Mouse (Mus musculus) hindbrain, embryonic 15.5 days (tissue): ENCODE measurements around the gene Psmb9. TPM values are rescaled to one million over a fixed set of nuclear protein-coding genes. Genes with fewer than 3 reads are reported as not detected.
A peak's percentile ranks its signal among the peaks of the same experiment; 100 is the strongest.
"Not testable (repeated sequence)": the region's sequence is repeated elsewhere in the genome, so short reads cannot be mapped to it uniquely, and the experiment has no call there.

Experiments used
- ATAC-seq: fragments of 200-750 bp; cut with Nextera tagmentation; 2 replicates; pipeline ENCODE4 v1.8.0; 2017; ENCODE audit warnings: low read depth, moderate number of reproducible peaks, moderate TSS enrichment; ENCODE audit not compliant: low FRiP score
- H3K27ac ChIP-seq: fragments of 300-500 bp; sonication (generic); replicated peaks from 2 replicates; pipeline ENCODE4 v1.5.1; 2015; ENCODE audit warnings: mild to moderate bottlenecking, inconsistent platforms
- H3K27me3 ChIP-seq: fragments of 300-500 bp; sonication (generic); 2 replicates; pipeline ENCODE4 v1.6.1; 2015; ENCODE audit warnings: control low read depth, inconsistent platforms
- H3K36me3 ChIP-seq: fragments of 300-500 bp; sonication (generic); 2 replicates; pipeline ENCODE4 v1.6.1; 2015; ENCODE audit warnings: control low read depth, inconsistent platforms
- H3K4me1 ChIP-seq: fragments of 300-500 bp; sonication (generic); replicated peaks from 2 replicates; pipeline ENCODE4 v1.6.1; 2015; ENCODE audit warnings: control low read depth, inconsistent platforms
- H3K4me2 ChIP-seq: fragments of 300-500 bp; sonication (generic); 2 replicates; pipeline ENCODE4 v1.6.1; 2015; ENCODE audit warnings: moderate library complexity, mild to moderate bottlenecking, inconsistent platforms
- H3K4me3 ChIP-seq: fragments of 300-500 bp; sonication (generic); 2 replicates; pipeline ENCODE4 v1.5.1; 2015; ENCODE audit warnings: mild to moderate bottlenecking, inconsistent platforms
- H3K9ac ChIP-seq: fragments of 300-500 bp; sonication (generic); 2 replicates; pipeline ENCODE4 v1.6.1; 2015; ENCODE audit warnings: inconsistent platforms
- H3K9me3 ChIP-seq: fragments of 300-500 bp; sonication (generic); 2 replicates; pipeline ENCODE4 v1.6.1; 2016; ENCODE audit warnings: control low read depth, inconsistent platforms
- WGBS: fragments of 180-500 bp; shearing (Covaris S2); methylation state at CpG from one replicate; pipeline ENCODE4 v1.1.7; 2015; 5-methylcytosine and 5-hydroxymethylcytosine counted together
- polyA plus RNA-seq: library from polyadenylated mRNA; unstranded; fragments of >200 nt; fragmentation: Nextera tagmentation; extraction: Ambion mirVana; gene quantifications from 2 replicates; pipeline ENCODE4 v1.2.1, GENCODE M21; 2015

Psmb9 gene
- polyA plus RNA-seq = 1.4 and 2.4 TPM in 2 replicates

DNA sequence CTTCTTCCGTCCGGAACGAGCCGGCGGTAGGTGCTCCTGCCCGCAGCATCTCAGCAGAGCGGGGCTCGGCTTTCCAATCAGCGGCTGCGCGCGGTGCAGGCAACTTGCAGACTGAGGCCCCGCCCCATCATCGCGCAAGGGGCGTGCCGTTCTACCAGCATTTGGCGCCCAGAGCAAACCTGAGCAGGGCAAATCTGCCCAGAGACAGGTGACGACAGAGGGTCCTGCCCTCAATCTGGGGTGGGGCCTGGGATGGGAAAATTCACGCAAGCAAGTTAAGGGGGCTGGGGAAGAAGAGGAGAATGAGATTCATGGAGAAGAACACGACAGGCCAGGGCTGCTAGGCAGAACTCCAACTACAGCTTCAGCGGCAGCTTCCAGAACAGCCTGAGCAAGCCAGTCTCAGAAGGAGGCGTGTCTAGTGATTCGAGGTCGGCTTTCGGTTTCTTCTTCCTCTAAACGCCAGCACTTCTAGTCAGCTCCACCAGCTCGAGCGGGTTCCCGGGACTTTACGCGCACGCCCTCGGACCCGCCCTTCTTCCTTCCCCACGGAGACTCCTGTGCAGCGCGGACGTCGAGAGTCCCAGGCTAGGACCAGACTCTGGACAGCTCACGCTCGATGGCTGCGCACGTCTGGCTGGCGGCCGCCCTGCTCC, at the start of gene Psmb9, which contains the start of gene Tap1:
Gene Psmb9 (minus strand): TSS at position 504 of the 656 bp plus-strand sequence.
Gene Tap1 (plus strand): TSS at position 293 of the 656 bp plus-strand sequence.
- peak within 1 kb of the TSS; percentile 44 for H3K9ac ChIP-seq
- no peaks in the 10 kb centered on the region for H3K36me3 ChIP-seq
- H3K27me3 ChIP-seq = peaks cover 58% of the 10 kb centered on the region
- H3K4me3 ChIP-seq = peak within 1 kb of the TSS; percentile 46
- H3K9me3 ChIP-seq = no peaks in the 10 kb centered on the region
- peak within 1 kb of the TSS; percentile 77 for H3K4me2 ChIP-seq
- no peak within 1 kb of the TSS for H3K27ac ChIP-seq
- WGBS = under 1% methylated on average over 45 of the region's 46 CpGs
- peaks cover 15% of the 10 kb centered on the region for H3K4me1 ChIP-seq
- ATAC-seq = peak; percentile 95

DNA sequence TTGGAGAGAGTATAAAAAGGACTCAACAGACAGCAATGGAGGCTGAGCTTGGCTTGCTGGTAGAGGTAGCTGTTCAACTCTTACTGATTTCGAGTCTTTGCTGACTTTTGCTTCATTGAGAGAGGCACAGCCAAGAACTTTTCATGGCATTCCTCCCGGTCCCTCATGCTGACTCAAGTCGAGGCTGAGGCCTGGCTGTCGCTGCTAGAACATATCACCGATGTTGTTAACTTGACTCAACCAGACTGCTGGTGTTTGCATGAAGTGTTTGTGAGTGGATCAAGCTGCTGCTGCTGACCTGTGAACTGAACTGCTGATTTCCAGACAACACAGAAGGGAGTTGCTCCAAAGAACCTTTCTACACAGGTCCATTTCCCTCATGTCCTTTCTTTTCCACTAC, 49.1 kb upstream of the Psmb9 start:
- no peak for ATAC-seq
- Histone ChIP-seq H3K9ac (no peak overlapping the region), H3K36me3 (no peaks in the 10 kb centered on the region), H3K27ac (no peak overlapping the region), H3K4me2 (no peak overlapping the region), H3K27me3 (no peaks in the 10 kb centered on the region), H3K4me3 (no peak overlapping the region), H3K4me1 (no peaks in the 10 kb centered on the region), H3K9me3 (0 out of 2 replicates have a peak, but pooled peaks cover 2% of the 10 kb centered on the region)
- WGBS = 91% methylated on average over 5 of the region's 5 CpGs

DNA sequence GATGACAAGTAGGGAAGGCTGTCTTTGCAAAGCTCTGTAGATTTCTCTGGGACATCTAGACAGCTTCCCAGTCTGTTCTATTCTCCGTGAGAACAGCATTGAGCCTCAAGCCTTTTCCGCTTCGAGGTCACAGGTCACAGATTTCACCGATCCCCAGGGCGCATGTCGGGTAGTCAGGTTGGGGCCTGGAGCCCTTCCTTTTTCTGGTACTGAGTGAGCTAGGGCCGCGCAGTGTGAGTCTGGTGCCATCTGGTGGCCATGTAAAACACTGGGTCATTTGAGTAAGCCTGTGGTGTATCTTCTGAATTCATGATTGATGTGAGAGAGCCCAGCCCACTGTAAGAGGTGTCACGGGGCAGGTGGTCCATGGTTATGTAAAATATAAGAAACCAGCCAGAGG, 47.4 kb upstream of the Psmb9 start:
- peak; percentile 54; the same call in 1 of the 2 replicates for ATAC-seq
- Histone ChIP-seq H3K27ac (no peak overlapping the region), H3K36me3 (no peaks in the 10 kb centered on the region), H3K27me3 (no peaks in the 10 kb centered on the region), H3K4me1 (no peaks in the 10 kb centered on the region), H3K9me3 (no peaks in the 10 kb centered on the region), H3K9ac (no peak overlapping the region), H3K4me2 (no peak overlapping the region), H3K4me3 (no peak overlapping the region)
- WGBS = 36% methylated on average over 9 of the region's 9 CpGs

DNA sequence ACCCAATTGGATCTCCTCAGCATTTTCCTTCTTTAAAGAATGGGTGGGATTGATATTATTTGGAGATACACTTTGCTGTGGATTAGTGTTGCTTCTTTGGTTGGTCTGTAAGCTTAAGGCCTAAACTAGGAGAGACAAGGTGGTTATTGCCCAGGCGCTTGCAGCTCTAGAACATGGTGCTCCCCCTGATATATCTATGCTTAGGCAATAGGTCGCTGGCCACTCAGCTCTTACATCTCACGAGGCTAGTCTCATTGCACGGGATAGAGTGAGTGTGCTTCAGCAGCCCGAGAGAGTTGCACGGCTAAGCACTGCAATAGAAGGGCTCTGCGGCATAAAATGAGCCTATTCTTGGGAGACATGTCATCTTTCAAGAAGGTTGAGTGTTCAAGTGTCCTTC, 44.5 kb upstream of the Psmb9 start:
- 87% methylated on average over 6 of the region's 7 CpGs for WGBS
- not testable (repeated sequence) for ATAC-seq, H3K27ac ChIP-seq, H3K9me3 ChIP-seq, H3K4me3 ChIP-seq, H3K27me3 ChIP-seq, H3K4me1 ChIP-seq, H3K36me3 ChIP-seq, H3K4me2 ChIP-seq, H3K9ac ChIP-seq

DNA sequence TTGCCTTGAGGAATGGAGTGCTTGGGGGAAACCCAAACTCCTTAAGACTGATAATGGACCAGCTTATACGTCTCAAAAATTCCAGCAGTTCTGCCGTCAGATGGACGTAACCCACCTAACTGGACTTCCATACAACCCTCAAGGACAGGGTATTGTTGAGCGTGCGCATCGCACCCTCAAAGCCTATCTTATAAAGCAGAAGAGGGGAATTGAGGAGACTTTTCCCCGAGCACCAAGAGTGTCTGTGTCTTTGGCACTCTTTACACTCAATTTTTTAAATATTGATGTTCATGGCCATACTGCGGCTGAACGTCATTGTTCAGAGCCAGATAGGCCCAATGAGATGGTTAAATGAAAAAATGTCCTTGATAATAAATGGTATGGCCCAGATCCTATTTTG, 43.4 kb upstream of the Psmb9 start:
- H3K9ac ChIP-seq, H3K36me3 ChIP-seq, ATAC-seq, H3K4me2 ChIP-seq, H3K27ac ChIP-seq, H3K9me3 ChIP-seq, H3K27me3 ChIP-seq, H3K4me1 ChIP-seq, H3K4me3 ChIP-seq: not testable (repeated sequence)
- WGBS = 97% methylated on average over 9 of the region's 9 CpGs

DNA sequence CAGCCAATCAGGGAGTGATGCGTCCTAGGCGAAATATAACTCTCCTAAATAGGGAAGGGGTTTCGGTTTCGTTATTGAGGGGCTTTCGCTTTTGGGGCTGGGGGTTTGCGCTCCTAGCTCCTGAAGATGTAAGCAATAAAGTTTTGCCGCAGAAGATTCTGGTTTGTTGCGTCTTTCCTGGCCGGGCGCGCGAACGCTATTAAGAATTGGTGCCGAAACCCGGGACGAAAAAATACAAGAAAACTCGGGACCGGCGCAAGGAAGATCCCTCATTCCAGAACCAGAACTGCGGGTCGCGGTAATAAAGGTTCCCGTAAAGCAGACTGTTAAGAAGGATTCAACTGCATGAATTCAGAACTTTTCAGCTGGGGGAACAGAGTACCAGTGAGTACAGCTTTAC, 38.3 kb upstream of the Psmb9 start:
- not testable (repeated sequence) for H3K4me2 ChIP-seq, H3K36me3 ChIP-seq, H3K27ac ChIP-seq, H3K27me3 ChIP-seq, H3K4me1 ChIP-seq, H3K9ac ChIP-seq, H3K9me3 ChIP-seq, H3K4me3 ChIP-seq, ATAC-seq
- WGBS = 97% methylated on average over 14 of the region's 23 CpGs

DNA sequence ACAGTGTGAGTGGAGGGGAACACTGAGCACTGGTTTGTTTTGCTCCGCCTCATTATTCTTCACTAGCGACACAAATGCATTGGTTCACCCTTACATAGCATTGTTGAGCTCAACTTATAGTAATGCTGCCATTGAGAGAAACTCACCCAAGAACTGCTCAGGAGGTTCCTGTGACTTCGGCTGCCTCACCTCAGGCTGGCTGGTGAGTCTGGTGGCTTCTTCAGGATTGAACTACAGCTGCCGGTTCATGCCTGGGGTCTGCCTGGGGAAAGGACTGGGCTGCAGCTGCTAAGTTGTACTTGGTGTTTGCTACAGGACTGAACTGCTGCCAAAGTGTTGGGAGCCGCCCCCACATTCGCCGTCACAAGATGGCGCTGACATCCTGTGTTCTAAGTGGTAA, 37.9 kb upstream of the Psmb9 start:
- Histone ChIP-seq H3K9me3 (no peaks in the 10 kb centered on the region), H3K4me2 (no peak overlapping the region), H3K9ac (no peak overlapping the region), H3K36me3 (no peaks in the 10 kb centered on the region), H3K4me1 (no peaks in the 10 kb centered on the region), H3K4me3 (no peak overlapping the region), H3K27ac (no peak overlapping the region), H3K27me3 (no peaks in the 10 kb centered on the region)
- ATAC-seq = no peak
- 95% methylated on average over 8 of the region's 8 CpGs for WGBS

DNA sequence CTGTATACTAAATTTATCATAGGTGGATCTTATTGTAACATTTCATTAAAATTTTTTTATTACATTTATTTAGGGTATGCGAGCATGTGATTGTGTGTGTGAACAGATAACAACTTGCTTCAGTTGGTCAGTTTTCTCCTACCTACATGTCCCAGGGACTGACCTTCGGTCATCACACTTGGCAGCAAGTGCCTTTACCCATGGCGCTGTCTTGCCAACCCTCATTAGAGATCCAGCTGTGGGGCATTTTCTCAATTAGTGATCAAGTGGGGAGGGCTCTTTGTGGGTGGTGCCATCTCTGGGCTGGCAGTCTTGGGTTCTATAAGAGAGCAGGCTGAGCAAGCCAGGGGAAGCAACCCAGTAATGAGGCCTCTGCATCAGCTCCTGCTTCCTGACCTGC, 37.3 kb upstream of the Psmb9 start:
- Histone ChIP-seq H3K36me3 (no peaks in the 10 kb centered on the region), H3K27ac (no peak overlapping the region), H3K4me1 (no peaks in the 10 kb centered on the region), H3K9ac (no peak overlapping the region), H3K4me2 (no peak overlapping the region), H3K4me3 (no peak overlapping the region), H3K9me3 (no peaks in the 10 kb centered on the region), H3K27me3 (no peaks in the 10 kb centered on the region)
- WGBS = 96% methylated on average over 3 of the region's 3 CpGs
- ATAC-seq = no peak

DNA sequence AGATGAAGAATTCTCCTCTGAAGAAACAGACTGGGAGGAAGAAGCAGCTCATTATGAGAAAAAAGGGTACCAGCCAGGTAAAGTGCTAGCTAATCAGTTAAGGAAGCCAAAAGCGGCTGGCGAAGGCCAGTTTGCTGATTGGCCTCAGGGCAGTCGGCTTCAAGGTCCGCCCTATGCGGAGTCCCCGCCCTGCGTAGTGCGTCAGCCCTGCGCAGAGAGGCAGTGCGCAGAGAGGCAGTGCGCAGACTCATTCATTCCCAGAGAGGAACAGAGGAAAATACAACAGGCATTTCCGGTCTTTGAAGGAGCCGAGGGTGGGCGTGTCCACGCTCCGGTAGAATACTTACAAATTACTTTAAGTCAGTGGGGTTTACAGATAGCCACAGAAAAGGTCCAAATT, 32.8 kb upstream of the Psmb9 start:
- not testable (repeated sequence) for ATAC-seq, H3K27ac ChIP-seq, H3K27me3 ChIP-seq, H3K9me3 ChIP-seq, H3K36me3 ChIP-seq, H3K9ac ChIP-seq, H3K4me1 ChIP-seq, H3K4me2 ChIP-seq, H3K4me3 ChIP-seq
- 94% methylated on average over 5 of the region's 16 CpGs for WGBS

DNA sequence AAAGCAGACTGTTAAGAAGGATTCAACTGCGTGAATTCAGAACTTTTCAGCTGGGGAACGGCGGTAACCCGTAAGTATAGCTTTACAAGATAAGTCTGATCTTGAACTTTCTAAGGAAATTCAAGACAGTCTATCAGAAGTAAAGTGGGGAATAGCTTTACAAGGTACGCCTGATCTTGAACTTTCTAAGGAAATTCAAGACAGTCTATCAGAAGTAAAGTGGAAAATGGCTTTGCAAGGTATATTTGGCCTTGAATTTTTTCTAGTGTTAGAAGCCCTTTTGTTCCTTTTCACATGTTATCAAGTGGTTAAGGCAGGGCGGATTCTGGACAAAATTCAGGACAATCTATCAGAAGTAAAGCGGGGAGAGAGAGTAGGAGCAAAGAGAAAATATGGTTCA, 32.2 kb upstream of the Psmb9 start:
- not testable (repeated sequence) for H3K4me1 ChIP-seq, H3K4me3 ChIP-seq, H3K27me3 ChIP-seq, ATAC-seq, H3K9me3 ChIP-seq, H3K36me3 ChIP-seq, H3K4me2 ChIP-seq, H3K27ac ChIP-seq, H3K9ac ChIP-seq
- whole genome bisulfite sequencing = 95% methylated on average over 3 of the region's 7 CpGs

DNA sequence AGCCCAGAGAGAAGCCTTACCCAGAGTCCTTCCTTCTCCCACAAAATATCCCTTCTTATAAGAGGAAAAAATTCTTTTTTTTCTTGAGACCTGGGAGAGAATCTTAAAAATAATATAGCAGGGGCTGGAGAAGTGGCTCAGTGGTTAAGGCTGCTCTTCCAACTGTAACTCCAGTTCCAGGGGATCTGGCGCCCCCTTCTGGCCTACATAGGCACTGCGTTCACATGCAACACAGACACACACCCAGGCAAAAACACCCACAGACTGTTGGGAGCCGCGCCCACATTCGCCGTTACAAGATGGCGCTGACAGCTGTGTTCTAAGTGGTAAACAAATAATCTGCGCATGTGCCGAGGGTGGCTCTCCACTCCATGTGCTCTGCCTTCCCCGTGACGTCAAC, 31.5 kb upstream of the Psmb9 start:
- not testable (repeated sequence) for H3K27ac ChIP-seq, H3K4me2 ChIP-seq, H3K36me3 ChIP-seq, H3K4me3 ChIP-seq, H3K9ac ChIP-seq, H3K27me3 ChIP-seq, ATAC-seq, H3K4me1 ChIP-seq, H3K9me3 ChIP-seq
- WGBS = 92% methylated on average over 9 of the region's 11 CpGs

DNA sequence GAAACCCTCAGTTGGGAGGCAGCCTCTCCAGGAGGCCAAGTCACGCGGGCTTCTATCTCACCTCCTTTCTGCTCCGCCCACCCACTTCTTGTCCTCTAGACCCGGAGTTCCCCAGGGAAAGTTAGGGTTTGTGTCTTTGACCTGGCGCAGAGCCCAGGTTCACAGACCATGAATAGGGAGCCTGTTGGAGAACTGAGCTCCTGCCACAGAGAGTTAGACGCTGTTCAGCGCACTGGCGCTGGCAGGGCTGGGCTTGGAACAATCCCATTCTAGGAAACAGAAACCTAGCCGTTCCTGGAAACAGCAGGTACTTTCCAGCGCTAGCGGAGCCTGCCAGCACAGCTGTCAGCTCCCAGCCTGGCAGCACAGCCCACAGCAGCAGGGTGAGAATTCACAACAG, 31.1 kb upstream of the Psmb9 start:
- no peak overlapping the region for H3K4me3 ChIP-seq
- H3K4me2 ChIP-seq = no peak overlapping the region
- no peak for ATAC-seq
- H3K27me3 ChIP-seq = peaks cover 8% of the 10 kb centered on the region
- H3K4me1 ChIP-seq = 0 out of 2 replicates have a peak, but pooled peaks cover 4% of the 10 kb centered on the region
- WGBS = 64% methylated on average over 11 of the region's 11 CpGs
- H3K9ac ChIP-seq = no peak overlapping the region
- no peaks in the 10 kb centered on the region for H3K9me3 ChIP-seq
- H3K27ac ChIP-seq = no peak overlapping the region
- no peaks in the 10 kb centered on the region for H3K36me3 ChIP-seq

DNA sequence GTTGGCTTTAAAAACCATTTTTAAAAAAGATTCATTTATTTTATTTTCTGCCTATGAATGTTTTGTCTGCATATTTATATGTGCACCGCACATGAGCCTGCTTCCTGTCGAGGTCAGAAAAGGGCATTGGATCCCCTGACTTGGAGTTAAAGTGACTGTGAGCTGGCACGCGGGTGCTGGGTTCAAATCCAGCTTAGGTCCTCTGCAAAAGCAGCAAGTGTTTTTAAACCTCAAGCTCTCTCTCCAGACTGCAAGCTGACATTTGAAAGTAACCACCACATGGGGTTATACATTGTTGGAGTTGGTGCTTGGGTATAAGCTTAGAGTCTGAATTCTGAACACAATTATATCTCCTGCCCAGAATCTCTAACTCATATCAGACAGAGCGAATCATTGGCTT, 30.4 kb upstream of the Psmb9 start:
- Histone ChIP-seq H3K9ac (no peak overlapping the region), H3K4me2 (no peak overlapping the region), H3K4me1 (0 out of 2 replicates have a peak, but pooled peaks cover 4% of the 10 kb centered on the region), H3K27ac (no peak overlapping the region), H3K4me3 (no peak overlapping the region), H3K9me3 (no peaks in the 10 kb centered on the region), H3K36me3 (no peaks in the 10 kb centered on the region), H3K27me3 (peaks cover 14% of the 10 kb centered on the region)
- 91% methylated on average over 5 of the region's 5 CpGs for WGBS
- no peak for ATAC-seq
